Mouse (Mus musculus) monocyte, adult 5-6 weeks (primary cell): ENCODE measurements around the gene Asdurf. TPM values are rescaled to one million over a fixed set of nuclear protein-coding genes. Genes with fewer than 3 reads are reported as not detected.

Experiments
- total RNA-seq: library from RNA; stranded (forward); fragments of 200-1000, 200-491, 200-594 nt; gene quantifications from 3 replicates; pipeline ENCODE4 v1.2.3, GENCODE M21; 2017

Gene Asdurf
- total RNA-seq, 1 experiment from 2014 or later: 171 TPM

Other genes with a start within 250 kb of the Asdurf start
- gene 1700019A02Rik, start 165.0 kb downstream of the Asdurf start, total RNA-seq: 2.8 TPM in 1 of 3 replicates, not detected in the others
- gene Pms1, start 55.6 kb downstream of the Asdurf start, total RNA-seq: 4.2 to 19.1 TPM (median 9.0 TPM) in 3 replicates
- 35.0 to 49.4 TPM (median 48.8 TPM) in 3 replicates for gene Ormdl1, start 55.5 kb downstream of the Asdurf start, total RNA-seq
- 6.4 TPM in 1 of 3 replicates, not detected in the others for gene Gm28778, start 55.5 kb downstream of the Asdurf start, total RNA-seq
- gene Osgepl1, start 39.0 kb downstream of the Asdurf start, total RNA-seq: 3.8 to 9.8 TPM (median 4.4 TPM) in 3 replicates
- gene Gm28551, start within 50 bp of the Asdurf start, total RNA-seq: not detected in 3 replicates
- gene Asnsd1, start 133 bp upstream of the Asdurf start, total RNA-seq: 65.7 to 81.0 TPM (median 73.5 TPM) in 3 replicates